Mouse (Mus musculus) cerebellum, adult 11-12 months (tissue): ENCODE results near the gene Dock4.

Experiments used
- DNase-seq: peaks from one replicate; pipeline ENCODE4 v3.0.0; 2022

Gene Dock4

GRCm38 (mm10) chr12:40574051-40574450 is 128.3 kb downstream of the Dock4 start:
- DNase-seq = no peak

DNA sequence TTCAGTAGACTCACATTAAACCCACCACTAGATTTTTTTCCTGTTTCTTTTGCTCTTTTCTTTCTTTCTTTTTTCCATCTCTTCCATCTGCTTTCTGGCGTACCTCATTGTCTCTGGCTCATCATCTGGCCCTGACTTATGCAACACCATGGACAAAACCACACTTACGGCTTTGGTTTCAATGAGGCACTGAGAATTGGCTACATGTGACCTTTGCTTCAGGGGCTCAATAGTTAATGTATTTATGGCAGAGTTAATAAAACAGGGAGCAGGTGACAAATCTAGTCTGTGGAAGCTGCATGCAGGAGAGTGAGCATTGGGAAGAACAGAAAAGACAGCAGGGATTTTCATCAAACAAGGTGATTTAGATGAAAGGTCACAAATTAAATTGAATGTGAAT is 131.0 kb downstream of the Dock4 start:
- DNase-seq = no peak

DNA sequence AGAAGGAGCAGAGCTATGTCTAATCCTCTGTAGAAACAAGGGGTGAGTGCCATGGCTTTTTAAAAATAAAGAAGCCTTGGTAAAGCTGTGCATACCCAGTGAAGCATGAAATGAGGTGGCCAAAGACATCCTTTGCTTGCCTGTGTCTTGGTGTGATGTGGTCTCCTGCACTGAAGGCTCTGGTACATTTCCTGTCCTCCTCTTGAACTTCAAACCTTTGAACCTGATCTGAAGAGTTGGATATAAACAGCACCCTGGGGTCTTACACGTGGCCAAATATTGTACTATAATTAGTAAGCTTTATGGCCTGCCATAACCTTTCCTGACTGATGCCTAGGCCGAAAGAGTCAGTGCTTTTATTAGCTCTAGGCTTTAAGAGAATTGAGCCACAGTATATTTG is 134.6 kb downstream of the Dock4 start:
- no peak for DNase-seq

GRCm38 (mm10) chr12:40581037-40581436 is 135.3 kb downstream of the Dock4 start:
- no peak for DNase-seq

GRCm38 (mm10) chr12:40582059-40582458 is 136.3 kb downstream of the Dock4 start:
- DNase-seq = no peak

GRCm38 (mm10) chr12:40584526-40585289 is 139.0 kb downstream of the Dock4 start:
- no peak for DNase-seq

DNA sequence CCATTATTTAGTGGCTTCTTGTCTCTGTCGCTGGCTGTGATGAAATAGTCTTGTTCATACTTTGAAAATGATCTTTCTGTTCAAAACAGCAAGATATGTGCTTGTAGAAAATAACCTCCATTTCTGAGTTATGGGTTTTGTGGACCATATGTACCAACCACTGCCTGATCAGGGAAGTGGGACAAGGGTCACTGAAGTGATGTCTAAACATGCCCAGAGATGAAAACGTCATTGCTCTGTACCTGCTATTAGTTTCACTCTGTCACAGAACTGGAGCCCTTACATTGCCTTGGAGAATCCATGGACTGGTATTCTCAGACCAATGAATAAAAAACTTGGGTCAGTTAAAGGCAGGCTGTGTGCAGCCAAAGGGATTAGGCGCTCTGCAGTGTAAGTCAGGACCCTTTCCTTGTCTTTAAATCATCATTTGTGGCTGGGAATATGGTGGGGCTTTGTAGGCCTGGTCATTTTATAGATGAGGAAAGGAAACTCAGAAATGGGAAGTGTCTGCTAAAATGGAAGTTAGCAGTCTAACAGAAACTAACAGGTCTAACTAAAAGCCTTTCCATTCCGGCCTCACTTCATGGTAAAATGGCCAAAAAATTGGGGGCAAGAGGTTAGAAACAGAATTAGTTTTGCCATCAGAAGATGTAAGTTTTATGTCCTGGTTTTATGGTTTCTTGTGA is 139.8 kb downstream of the Dock4 start:
- DNase-seq = no peak

DNA sequence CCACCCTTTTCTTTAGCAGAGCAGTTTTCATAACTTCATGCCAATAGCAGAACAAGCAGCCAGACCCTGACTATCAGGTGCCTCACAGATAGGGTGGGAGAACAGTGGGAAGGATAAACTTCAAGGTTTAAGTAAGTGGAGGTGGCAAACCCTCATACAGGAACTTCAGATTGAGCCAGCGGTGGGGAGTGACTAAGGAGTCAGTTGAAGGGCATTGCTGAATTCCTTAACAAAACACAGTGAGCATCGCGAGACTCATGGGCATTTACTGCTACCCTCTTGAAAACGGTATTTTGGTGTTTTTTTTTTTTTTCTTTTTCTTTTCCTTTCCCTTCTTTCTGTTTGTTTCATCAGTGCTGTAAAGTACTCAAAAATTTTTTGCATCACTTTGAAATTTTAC is 148.4 kb downstream of the Dock4 start:
- DNase-seq = no peak

GRCm38 (mm10) chr12:40595440-40595839 is 149.7 kb downstream of the Dock4 start:
- no peak for DNase-seq

GRCm38 (mm10) chr12:40596020-40596419 is 150.3 kb downstream of the Dock4 start:
- DNase-seq = no peak

- DNase-seq = no peak
Observed at GRCm38 (mm10) chr12:40596441-40596840, 150.7 kb downstream of the Dock4 start.

- no peak for DNase-seq
Observed at GRCm38 (mm10) chr12:40599952-40600351, 154.2 kb downstream of the Dock4 start.

- no peak for DNase-seq
Observed at GRCm38 (mm10) chr12:40605565-40605964, 159.8 kb downstream of the Dock4 start.

DNA sequence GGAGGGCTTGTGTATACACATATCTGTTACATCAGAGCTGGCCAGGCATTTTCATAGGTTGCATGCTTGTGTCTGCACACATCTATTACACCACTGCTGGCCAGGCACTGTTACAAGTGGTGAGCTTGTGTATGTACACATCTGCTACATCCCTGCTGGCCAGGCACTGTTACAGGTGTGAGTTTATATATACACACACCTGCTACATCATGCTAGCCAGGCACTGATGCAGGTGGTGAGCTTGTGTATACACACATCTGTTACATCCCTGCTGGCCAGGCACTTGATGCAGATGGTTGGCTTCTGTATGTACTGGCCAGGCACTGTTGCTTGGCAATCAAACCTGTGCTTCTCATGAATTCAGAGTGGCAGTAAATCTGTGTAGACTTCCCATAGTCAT is 177.2 kb downstream of the Dock4 start:
- DNase-seq = no peak

- no peak for DNase-seq
Observed at GRCm38 (mm10) chr12:40626521-40626920, 180.8 kb downstream of the Dock4 start.

DNA sequence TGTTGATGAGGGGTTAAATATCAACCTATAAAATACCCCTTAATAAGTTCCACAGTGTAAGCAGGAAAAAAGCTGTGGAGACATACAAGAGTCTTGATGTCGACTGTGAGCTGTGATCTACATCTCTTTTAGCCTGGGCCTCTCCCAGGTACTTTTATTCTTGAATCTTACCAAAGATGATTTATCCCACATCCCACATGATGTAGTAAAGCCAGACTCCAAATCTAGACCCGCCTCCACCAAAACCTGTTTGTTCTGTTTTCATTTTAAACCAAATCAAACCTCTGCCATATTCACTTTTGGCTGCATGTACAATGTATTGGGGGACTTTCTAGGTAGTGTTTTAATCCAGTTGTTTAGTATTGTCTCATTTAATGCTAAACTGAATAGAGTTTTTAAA is 187.5 kb downstream of the Dock4 start:
- DNase-seq = no peak

- no peak for DNase-seq
Observed at GRCm38 (mm10) chr12:40634169-40634568, 188.4 kb downstream of the Dock4 start.

- DNase-seq = no peak
Observed at GRCm38 (mm10) chr12:40635991-40636390, 190.2 kb downstream of the Dock4 start.

- DNase-seq = no peak
Observed at GRCm38 (mm10) chr12:40637427-40637826, 191.7 kb downstream of the Dock4 start.

DNA sequence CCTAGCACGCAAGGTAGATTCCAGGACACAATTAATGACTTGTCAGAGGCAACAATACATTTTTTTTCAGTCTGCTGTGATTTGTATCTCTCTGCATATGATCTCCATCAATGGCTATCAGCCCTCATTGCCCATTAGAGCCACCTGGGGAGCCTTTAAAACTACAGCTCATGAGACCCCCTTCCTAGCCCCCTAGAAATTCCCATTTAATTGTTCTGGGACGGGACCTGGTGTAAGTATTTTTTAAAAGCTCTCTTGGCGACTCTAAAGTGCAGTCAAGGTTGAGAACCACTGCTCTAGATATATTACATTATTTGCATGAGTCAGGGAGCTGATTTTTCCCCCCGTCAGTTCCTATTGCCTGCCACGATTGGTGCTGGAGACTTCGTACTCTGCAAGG is 200.1 kb downstream of the Dock4 start:
- DNase-seq = no peak

- DNase-seq = no peak
Observed at GRCm38 (mm10) chr12:40654312-40654711, 208.6 kb downstream of the Dock4 start.

DNA sequence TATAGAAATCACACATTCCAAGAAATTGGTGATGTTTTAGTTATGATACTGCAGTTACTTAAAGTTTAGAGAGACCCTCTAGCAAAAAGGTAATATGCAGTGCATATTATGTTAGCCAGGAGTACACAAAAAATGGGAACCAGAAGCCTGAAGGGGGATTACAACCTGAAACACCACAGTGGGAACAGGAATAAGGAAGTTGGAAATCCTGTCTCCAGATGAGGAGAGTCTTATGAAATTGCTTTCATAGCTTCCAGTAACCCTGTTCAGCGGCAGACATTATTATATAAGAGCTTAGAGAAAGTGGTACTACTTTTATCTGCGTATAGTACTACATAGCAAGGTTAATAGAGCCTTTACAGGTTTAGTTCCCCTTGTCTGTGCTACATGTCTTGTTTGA is 210.1 kb downstream of the Dock4 start:
- DNase-seq = no peak

GRCm38 (mm10) chr12:40656438-40656837 is 210.7 kb downstream of the Dock4 start:
- no peak for DNase-seq

GRCm38 (mm10) chr12:40657229-40657885 is 211.6 kb downstream of the Dock4 start:
- DNase-seq = no peak
